Mouse (Mus musculus) forebrain, embryonic 11.5 days (tissue): ENCODE measurements around the gene Prss32. TPM values are rescaled to one million over a fixed set of nuclear protein-coding genes. Genes with fewer than 3 reads are reported as not detected.

ENCODE experiments used
- ATAC-seq: fragments of 200-750 bp; cut with Nextera tagmentation; replicated peaks from 2 replicates; pipeline ENCODE4 v1.8.0; 2017; ENCODE audit warnings: moderate TSS enrichment; ENCODE audit not compliant: low FRiP score
- DNase-seq: peaks from one replicate; pipeline ENCODE4 v3.0.0-alpha.2; 2017; ENCODE audit warnings: low spot score
- H3K27ac ChIP-seq: fragments of 300-500 bp; sonication (generic); 2 replicates; pipeline ENCODE4 v1.5.1; 2014; ENCODE audit warnings: low read depth, low read length
- H3K27me3 ChIP-seq: fragments of 300-500 bp; sonication (generic); 2 replicates; pipeline ENCODE4 v1.6.1; 2014; ENCODE audit warnings: mild to moderate bottlenecking, low read length, mixed read lengths; ENCODE audit not compliant: control insufficient read depth, insufficient read depth
- H3K36me3 ChIP-seq: fragments of 300-500 bp; sonication (generic); 2 replicates; pipeline ENCODE4 v1.6.1; 2014; ENCODE audit warnings: mild to moderate bottlenecking, low read length, moderate library complexity, mixed read lengths; ENCODE audit not compliant: control insufficient read depth, insufficient read depth
- H3K4me1 ChIP-seq: fragments of 300-500 bp; sonication (generic); replicated peaks from 2 replicates; pipeline ENCODE4 v1.6.1; 2014; ENCODE audit warnings: low read length, mixed read lengths; ENCODE audit not compliant: control insufficient read depth, insufficient read depth
- H3K4me2 ChIP-seq: fragments of 300-500 bp; sonication (generic); 2 replicates; pipeline ENCODE4 v1.6.1; 2014; ENCODE audit warnings: low read depth, mild to moderate bottlenecking, low read length, moderate library complexity, mixed read lengths; ENCODE audit not compliant: severe bottlenecking
- H3K4me3 ChIP-seq: fragments of 300-500 bp; sonication (generic); 2 replicates; pipeline ENCODE4 v1.5.1; 2014; ENCODE audit warnings: low read depth, low read length
- H3K9ac ChIP-seq: fragments of 300-500 bp; sonication (generic); 2 replicates; pipeline ENCODE4 v1.6.1; 2014; ENCODE audit warnings: low read length
- H3K9me3 ChIP-seq: fragments of 300-500 bp; sonication (generic); 2 replicates; pipeline ENCODE4 v1.6.1; 2016; ENCODE audit warnings: low read length, mixed read lengths; ENCODE audit not compliant: control insufficient read depth
- WGBS: fragments of 180-500 bp; shearing (Covaris S2); extraction: QIAGEN DNeasy Blood & Tissue Kit; methylation state at CpG from one replicate; pipeline ENCODE4 v1.1.7; 2014; 5-methylcytosine and 5-hydroxymethylcytosine counted together
- polyA plus RNA-seq: library from polyadenylated mRNA; unstranded; fragments of >200 nt; fragmentation: Nextera tagmentation; extraction: Ambion mirVana; gene quantifications from 2 replicates; pipeline ENCODE4 v1.2.1, GENCODE M21; 2014

Gene Prss32
- polyA plus RNA-seq, result not detected in 2 replicates

DNA sequence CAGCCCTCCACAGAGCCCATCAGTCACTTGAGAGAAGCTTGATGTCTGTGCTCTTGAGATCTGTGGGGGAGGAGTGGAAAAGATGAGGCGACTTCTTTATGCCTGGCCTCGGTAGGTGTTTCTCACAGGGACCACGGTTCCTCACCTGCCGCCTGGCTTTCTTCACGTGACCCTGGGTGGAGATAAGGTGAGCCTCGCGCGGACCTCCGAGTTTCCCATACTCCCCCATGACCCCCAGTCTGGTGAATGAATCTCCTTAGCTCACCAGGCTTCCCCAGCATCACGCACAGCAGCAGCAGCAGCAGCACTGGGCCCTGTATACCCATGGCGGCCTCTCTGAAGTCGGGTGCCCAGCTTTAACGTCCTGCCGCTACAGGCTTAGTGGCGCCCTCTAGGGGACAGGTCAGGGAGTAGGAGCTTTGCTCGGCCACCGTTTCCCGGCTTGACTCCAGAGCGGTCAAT lies at the start of gene Prss32, which contains the start of gene Prss41:
Prss32 (plus strand) TSS at position 44 of the 462 bp plus-strand sequence.
Prss41 (minus strand) TSS at position 361 of the 462 bp plus-strand sequence.
- Histone ChIP-seq H3K9ac (no peak within 1 kb of the TSS), H3K27me3 (no peaks in the 10 kb centered on the region), H3K27ac (no peak within 1 kb of the TSS), H3K4me3 (peak within 1 kb of the TSS; percentile 14), H3K4me2 (peak within 1 kb of the TSS; percentile 28; the same call in 1 of the 2 replicates), H3K4me1 (no peaks in the 10 kb centered on the region), H3K9me3 (no peaks in the 10 kb centered on the region), H3K36me3 (no peaks in the 10 kb centered on the region)
- WGBS, result 11% methylated on average over 19 of the region's 19 CpGs
- ATAC-seq (peak; percentile 58; the same call in 1 of the 2 replicates), DNase-seq (peak; percentile 84)

GRCm38 (mm10) chr17:23795323-23795722 lies 48.3 kb upstream of the Prss32 start:
- DNase-seq, result no peak
- H3K4me3 ChIP-seq, result no peak overlapping the region
- no peaks in the 10 kb centered on the region for H3K36me3 ChIP-seq
- H3K9ac ChIP-seq, result no peak overlapping the region
- no peaks in the 10 kb centered on the region; the same call in 1 of the 2 replicates for H3K4me1 ChIP-seq
- no peaks in the 10 kb centered on the region for H3K27me3 ChIP-seq
- ATAC-seq, result no peak
- 94% methylated on average over 8 of the region's 8 CpGs for WGBS
- H3K9me3 ChIP-seq, result no peaks in the 10 kb centered on the region
- H3K27ac ChIP-seq, result no peak overlapping the region
- H3K4me2 ChIP-seq, result no peak overlapping the region

- Histone ChIP-seq H3K27ac (no peak overlapping the region), H3K36me3 (no peaks in the 10 kb centered on the region), H3K9ac (no peak overlapping the region), H3K4me1 (peaks cover 1% of the 10 kb centered on the region; the same call in 1 of the 2 replicates), H3K9me3 (no peaks in the 10 kb centered on the region), H3K4me2 (no peak overlapping the region), H3K27me3 (no peaks in the 10 kb centered on the region), H3K4me3 (no peak overlapping the region)
- ATAC-seq, result no peak
- 71% methylated on average over 7 of the region's 7 CpGs for WGBS
- DNase-seq, result no peak
Observed at GRCm38 (mm10) chr17:23797316-23797715, 46.3 kb upstream of the Prss32 start.

DNA sequence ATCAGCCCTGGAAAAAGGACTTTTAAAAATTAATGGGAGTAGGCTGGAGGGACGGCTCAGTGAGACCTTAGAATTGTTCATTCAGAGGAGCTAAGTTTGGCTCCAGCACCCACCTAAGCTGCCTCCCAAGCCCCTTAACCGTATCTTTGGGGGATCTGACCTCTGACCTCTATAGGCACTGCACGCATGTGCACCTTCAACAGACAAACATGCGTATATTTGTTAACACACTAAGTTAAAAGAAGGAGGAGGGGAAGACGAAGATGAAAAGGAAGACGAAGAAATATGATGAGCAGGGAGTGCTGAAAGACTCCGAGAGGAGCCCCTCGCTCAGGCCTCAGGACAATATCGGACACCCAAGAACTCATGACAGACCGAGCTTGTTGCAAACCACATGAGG lies 42.0 kb upstream of the Prss32 start:
- no peak for ATAC-seq
- no peaks in the 10 kb centered on the region for H3K27me3 ChIP-seq
- no peak overlapping the region for H3K27ac ChIP-seq
- H3K4me2 ChIP-seq, result no peak overlapping the region
- no peak overlapping the region for H3K9ac ChIP-seq
- 92% methylated on average over 10 of the region's 10 CpGs for whole genome bisulfite sequencing
- no peaks in the 10 kb centered on the region for H3K36me3 ChIP-seq
- no peak for DNase-seq
- H3K9me3 ChIP-seq, result no peaks in the 10 kb centered on the region
- no peak overlapping the region for H3K4me3 ChIP-seq
- H3K4me1 ChIP-seq, result peaks cover 8% of the 10 kb centered on the region

GRCm38 (mm10) chr17:23802746-23803365 lies 40.8 kb upstream of the Prss32 start:
- Histone ChIP-seq H3K9ac (peak overlapping the region; percentile 95), H3K36me3 (peaks cover 3% of the 10 kb centered on the region; the same call in 1 of the 2 replicates), H3K9me3 (no peaks in the 10 kb centered on the region), H3K4me2 (peak overlapping the region; percentile 55), H3K27ac (peak overlapping the region; percentile 95), H3K4me1 (peaks cover 12% of the 10 kb centered on the region), H3K27me3 (no peaks in the 10 kb centered on the region), H3K4me3 (peak overlapping the region; percentile 98)
- under 1% methylated on average over 60 of the region's 60 CpGs for WGBS
- ATAC-seq (peak; percentile 99), DNase-seq (peak; percentile 98)

DNA sequence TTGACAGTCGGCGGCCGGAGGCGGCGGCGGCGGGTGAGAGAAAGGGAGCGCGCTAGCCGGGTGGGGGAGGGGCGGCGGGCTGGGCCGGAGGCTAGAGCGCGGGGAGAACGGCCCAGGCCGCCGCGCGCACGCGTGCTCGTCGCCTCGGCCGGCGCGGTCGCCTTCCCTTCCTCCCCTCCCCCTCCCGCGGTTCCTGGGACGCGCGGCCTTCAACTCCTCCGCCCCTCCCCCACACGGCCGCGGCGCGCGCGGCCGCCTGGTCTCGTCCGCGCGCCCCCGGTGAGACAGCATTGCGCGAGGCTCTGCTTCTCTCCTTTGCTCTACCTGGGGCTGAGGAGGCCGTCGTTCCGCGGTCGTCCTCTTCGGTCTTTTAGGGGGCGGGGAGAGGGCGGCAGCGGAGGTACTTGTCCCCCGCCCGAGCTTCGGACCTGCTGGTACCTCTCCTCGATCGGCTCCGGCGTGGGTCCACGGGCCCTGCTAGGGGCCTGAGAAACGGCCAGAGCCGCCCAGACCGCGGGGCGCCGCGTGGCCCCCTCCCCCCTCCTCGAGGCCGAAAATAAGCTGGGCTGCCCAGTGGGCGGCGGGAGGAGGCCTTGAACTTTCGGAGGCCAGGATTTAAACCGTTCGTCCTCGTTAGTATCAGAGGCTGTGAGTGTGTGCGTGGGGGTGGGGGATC lies 40.2 kb upstream of the Prss32 start:
- Histone ChIP-seq H3K4me2 (peak overlapping the region; percentile 78), H3K27ac (peak overlapping the region; percentile 95), H3K36me3 (peaks cover 6% of the 10 kb centered on the region; the same call in 1 of the 2 replicates), H3K9me3 (no peaks in the 10 kb centered on the region), H3K9ac (peak overlapping the region; percentile 95), H3K4me3 (peak overlapping the region; percentile 98), H3K27me3 (no peaks in the 10 kb centered on the region), H3K4me1 (peaks cover 12% of the 10 kb centered on the region)
- WGBS, result under 1% methylated on average over 64 of the region's 83 CpGs
- peak; percentile 95 for DNase-seq
- peak; percentile 70 for ATAC-seq

DNA sequence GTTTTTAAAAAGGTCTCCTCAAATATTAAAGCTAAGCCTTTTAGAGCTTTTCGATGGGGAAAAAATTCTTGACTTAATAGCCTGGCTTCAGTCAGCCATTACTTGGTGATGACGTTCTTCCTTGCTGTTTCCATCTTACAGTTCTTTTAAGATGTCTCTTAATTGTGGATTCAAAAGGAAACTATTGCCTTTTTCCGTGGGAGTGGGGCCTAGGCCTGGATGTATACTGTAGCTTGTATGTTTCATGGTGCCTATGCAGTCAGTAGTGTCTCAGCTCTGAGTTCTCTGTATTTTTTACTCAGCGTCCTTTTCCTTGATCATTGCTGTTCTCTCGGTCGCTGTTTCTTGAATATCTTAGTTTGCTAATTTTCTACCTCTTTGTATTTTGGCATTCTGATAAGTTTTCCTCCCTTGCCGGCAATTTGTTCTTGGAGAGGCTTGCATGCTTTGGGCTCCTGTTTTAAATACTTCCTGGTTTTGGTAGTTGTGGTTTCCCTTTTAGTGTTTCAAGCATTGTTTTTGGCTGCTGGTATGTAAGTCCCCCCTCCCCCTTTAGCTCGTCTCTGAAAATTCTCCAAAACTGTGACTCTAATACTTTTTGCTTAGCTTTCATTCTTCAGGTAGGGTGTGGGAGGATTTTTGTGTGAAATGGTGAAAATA lies 39.1 kb upstream of the Prss32 start:
- H3K27ac ChIP-seq, result no peak overlapping the region
- ATAC-seq (no peak), DNase-seq (no peak)
- H3K4me2 ChIP-seq, result peak overlapping the region; percentile 78
- peaks cover 10% of the 10 kb centered on the region; the same call in 1 of the 2 replicates for H3K36me3 ChIP-seq
- peak overlapping the region; percentile 98 for H3K4me3 ChIP-seq
- no peaks in the 10 kb centered on the region for H3K27me3 ChIP-seq
- peaks cover 12% of the 10 kb centered on the region for H3K4me1 ChIP-seq
- peak overlapping the region; percentile 95 for H3K9ac ChIP-seq
- WGBS, result 11% methylated on average over 8 of the region's 8 CpGs
- no peaks in the 10 kb centered on the region for H3K9me3 ChIP-seq

DNA sequence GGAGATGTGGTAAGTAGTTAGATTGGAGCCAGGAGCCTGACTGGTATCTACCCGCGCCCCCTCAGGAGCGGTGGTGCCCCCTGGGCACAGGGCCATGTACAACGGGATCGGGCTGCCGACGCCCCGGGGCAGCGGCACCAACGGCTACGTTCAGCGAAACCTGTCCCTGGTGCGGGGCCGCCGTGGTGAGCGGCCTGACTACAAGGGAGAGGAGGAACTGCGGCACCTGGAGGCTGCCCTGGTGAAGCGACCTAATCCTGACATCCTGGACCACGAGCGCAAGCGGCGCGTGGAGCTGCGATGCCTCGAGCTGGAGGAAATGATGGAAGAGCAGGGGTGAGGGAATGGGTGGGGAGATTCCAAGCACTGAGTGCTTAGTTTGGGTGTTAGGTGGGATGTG lies 36.8 kb upstream of the Prss32 start:
- Histone ChIP-seq H3K9me3 (no peaks in the 10 kb centered on the region), H3K36me3 (peaks cover 20% of the 10 kb centered on the region; the same call in 1 of the 2 replicates), H3K4me1 (peaks cover 12% of the 10 kb centered on the region), H3K4me3 (no peak overlapping the region), H3K27ac (no peak overlapping the region), H3K9ac (no peak overlapping the region), H3K4me2 (no peak overlapping the region), H3K27me3 (no peaks in the 10 kb centered on the region)
- 88% methylated on average over 25 of the region's 25 CpGs for WGBS
- ATAC-seq (no peak), DNase-seq (no peak)
